Mouse (Mus musculus): ENCODE measurements around the gene Qser1.

Qser1 gene

DNA sequence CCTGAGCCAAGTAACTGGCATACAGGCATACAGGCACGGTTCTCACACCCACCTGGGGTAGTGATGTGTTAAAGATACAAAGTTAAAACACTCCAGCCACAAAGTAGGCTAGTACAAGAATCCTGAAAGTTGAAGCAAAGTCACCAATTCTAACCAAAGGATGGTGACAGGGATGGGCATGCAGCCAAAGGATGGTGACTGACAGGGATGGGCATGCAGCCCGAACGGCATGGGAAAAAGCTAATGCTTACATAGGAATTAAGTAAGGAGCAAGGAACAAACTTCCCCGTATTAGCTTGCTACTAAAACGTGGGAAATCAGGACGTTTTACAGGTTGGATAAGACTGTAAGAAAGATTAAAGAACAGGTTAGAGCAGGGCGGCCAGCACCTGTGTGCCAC, 80.3 kb downstream of the Qser1 start:
- in situ Hi-C loops (cut with MboI, MseI) = no loop called here

DNA sequence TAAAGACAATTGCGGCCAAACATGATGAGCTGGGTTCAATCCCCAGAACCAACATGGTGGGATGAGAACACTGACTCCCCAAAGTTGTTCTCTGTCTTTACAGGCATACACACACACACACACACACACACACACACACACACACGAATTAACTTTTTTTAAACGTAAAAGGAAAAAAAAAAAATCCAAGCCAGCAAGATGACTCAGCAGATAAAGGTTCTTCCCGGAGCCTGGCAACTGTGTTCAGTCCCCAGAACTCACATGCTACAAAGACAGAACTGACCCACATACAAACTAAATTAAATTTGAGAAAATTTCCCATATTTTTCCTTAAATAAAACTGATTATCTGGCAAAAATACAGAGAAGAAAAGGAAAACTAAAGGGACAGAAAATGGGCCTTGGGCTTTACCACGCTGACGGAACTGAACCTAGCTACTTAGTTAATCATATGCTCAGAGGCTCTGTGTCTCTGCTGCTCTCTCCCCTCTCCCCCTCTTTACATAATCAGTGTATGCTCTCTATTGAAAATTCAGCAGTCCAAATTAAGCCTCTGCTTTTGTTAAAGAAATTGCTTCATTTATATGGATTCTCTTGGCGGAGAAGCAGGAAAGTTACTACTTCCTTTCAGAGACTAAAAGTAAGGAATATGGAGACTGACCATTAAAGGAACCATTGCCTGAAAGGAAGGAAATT, 83.9 kb downstream of the Qser1 start:
- in situ Hi-C loops (cut with MboI, MseI) = no loop called here

GRCm38 (mm10) chr2:104732033-104732444, 84.5 kb downstream of the Qser1 start:
- in situ Hi-C loops (cut with MboI, MseI) = no loop called here

- in situ Hi-C loops (cut with MboI, MseI) = no loop called here
Observed at GRCm38 (mm10) chr2:104727369-104727768, 89.2 kb downstream of the Qser1 start.

GRCm38 (mm10) chr2:104722021-104722420, 94.5 kb downstream of the Qser1 start:
- in situ Hi-C loops (cut with MboI, MseI) = no loop called here

- in situ Hi-C loops (cut with MboI, MseI) = no loop called here
Observed at GRCm38 (mm10) chr2:104717827-104718226, 98.7 kb downstream of the Qser1 start.

GRCm38 (mm10) chr2:104717231-104717735, 99.3 kb downstream of the Qser1 start:
- in situ Hi-C loops (cut with MboI, MseI) = no loop called here

GRCm38 (mm10) chr2:104716279-104716678, 100.3 kb downstream of the Qser1 start, which contains the start of gene Pin1rt1:
Pin1rt1 (minus strand) TSS chr2:104716379.
- in situ Hi-C loops (cut with MboI, MseI) = no loop called here

- in situ Hi-C loops (cut with MboI, MseI) = no loop called here
Observed at GRCm38 (mm10) chr2:104714254-104714691, 102.3 kb downstream of the Qser1 start.

DNA sequence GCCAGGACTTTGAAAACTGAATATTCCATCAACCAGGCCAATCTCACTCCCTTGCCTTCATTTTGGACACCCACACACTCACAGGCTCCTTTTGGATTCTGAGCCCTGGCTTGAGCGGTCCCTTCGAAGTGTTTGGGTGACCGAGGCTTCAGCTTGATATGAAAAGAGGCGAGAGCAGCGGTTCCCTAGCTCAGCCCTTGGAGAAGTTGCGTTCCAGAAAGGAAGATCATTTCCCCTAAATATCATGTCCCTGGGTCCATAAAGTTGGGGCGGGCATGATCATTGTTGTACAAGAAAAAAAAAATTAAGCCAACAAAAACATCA, 104.1 kb downstream of the Qser1 start:
- in situ Hi-C loops (cut with MboI, MseI) = no loop called here

DNA sequence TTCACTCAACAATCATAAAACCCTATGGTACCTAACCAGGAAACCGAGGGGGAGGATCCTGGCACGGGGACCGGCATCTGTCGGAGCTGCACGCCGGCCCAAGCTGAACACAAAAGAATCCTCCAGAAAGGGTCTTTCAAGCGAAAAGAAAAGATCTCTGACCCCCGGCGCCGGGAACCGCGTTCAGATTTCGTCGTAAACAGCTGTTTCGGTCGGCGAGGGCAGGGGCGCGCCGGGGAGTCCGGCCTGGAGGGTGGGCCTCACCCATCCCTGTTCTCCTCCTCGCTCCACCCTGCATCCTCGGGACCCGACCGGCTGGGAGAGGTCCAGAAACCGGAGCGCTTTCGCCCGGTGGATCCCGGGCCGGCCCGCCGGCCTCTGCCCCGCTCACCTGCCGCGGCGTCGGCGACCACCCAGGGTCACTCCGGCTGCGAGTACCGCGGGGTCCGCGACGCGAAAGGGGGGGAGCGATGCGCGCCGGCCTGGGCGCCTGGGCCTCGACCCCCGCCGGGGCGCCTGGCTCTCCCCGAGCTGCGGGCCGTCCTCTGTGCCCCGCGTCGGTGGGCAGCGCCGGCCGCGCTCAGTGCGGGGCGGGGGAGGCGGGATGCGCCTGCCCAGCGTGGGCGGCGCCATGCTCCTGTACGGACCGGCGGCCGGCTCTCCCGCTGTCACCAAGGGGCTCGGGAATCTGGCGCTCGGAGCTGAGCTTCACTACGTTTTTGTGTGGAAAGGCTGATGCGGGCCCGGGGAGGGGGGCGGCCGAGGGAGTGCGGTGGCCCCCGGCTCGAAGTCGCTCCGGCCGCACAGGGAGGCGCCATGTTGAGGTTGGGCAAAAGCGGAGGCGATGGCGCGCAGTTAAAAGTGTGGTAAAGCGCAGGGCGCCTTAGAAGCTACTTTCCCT, 104.7 kb downstream of the Qser1 start, which contains the start of gene Tcp11l1:
Gene Tcp11l1, minus strand, starts transcription at position 585 of the 901 bp plus-strand sequence.
- in situ Hi-C loops (cut with MboI, MseI) = no loop called here

DNA sequence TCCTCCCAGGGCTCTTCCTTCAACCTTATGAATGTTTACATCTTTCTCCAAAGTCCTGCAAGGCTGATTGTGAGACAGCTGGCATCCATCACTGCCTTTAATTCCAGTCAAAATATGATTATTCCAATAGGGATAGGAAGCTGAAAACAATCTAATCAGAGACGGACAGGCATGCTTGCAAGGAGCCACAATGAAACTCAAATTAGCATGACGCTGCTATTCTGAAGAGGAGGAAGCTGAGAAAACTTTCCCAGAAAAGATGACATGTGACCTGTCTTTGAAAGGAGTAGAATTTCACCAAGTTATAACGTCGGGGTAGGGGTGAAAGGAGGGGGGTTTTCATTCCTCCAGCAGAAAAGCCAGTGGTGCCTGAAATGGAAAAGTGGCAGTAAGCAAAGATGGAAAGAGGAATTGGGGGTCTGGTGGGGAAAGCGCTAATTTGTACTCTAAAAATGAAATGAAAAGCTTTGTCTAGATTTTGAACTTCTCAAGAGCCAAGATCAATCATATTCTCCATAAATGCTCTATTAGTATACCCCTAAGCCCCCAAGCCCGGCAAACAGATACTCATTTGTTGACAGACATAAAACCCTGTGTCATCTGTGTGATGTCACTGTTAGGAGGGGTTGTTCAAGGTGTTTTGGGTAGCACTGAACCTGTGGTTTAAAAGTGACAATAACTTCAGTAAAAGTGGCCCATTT, 105.7 kb downstream of the Qser1 start:
- in situ Hi-C loops (cut with MboI, MseI) = no loop called here

DNA sequence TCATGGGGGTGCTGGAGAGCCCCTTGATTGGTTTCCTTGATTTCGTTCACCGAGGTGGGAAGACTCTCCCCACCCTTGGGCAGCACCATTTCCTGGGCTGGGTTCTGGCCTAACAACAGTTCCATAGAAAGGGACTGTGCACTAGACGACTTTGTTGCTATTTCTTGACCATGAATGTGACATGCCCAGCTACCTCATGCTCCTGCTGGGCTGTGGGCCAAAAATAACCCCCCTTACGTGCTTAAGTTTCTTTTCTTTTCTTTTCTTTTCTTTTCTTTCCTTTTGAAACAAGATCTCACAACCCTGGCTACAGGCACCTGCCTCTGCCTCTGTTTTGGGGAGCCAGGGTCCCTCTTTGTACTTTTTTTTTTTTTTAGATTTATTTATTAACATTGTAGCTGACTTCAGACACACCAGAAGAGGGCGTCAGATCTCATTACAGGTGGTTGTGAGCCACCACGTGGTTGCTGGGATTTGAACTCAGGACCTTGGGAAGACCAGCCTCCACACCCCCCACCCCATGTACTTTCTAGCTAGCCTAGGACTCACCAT, 106.7 kb downstream of the Qser1 start:
- in situ Hi-C loops (cut with MboI, MseI) = no loop called here

All from regulatory T cell (primary cell).